Mouse (Mus musculus) myocyte (in vitro differentiated cells): ENCODE data around the gene Klhl40.

Source experiments
- CEBPB ChIP-seq: IDR thresholded peaks from 2 replicates; pipeline ENCODE4 v1.6.1; 2011; ENCODE audit warnings: mild to moderate bottlenecking, moderate library complexity; ENCODE audit not compliant: poor library complexity, insufficient read depth, severe bottlenecking
- MYOG ChIP-seq, 3 experiments: IDR thresholded peaks; one replicate each; pipeline ENCODE4 v1.6.1; 2011; ENCODE audit warnings: control low read depth in 2 of 3, low read depth in 2 of 3, mild to moderate bottlenecking in 2 of 3; ENCODE audit not compliant: insufficient read length in 2 of 3, control insufficient read depth in 1 of 3, insufficient read depth in 1 of 3
- POLR2A ChIP-seq: IDR thresholded peaks from one replicate; pipeline ENCODE4 v1.6.1; 2011; ENCODE audit warnings: low read depth, mild to moderate bottlenecking, control low read depth, moderate library complexity; ENCODE audit not compliant: insufficient read length
- POLR2AphosphoS2 ChIP-seq: IDR thresholded peaks from one replicate; pipeline ENCODE4 v1.6.1; 2011; ENCODE audit warnings: low read depth, control low read depth; ENCODE audit not compliant: insufficient read length

- TF ChIP-seq POLR2A (no peak), POLR2AphosphoS2 (no peak), CEBPB (no peak), MYOG (IDR thresholded peaks at IDR 0.05; ENCODE audit: control insufficient read depth in 1 of 3, insufficient read depth in 1 of 3, insufficient read length in 2 of 3, low read depth in 2 of 3) (no peak)
Observed at GRCm38 (mm10) chr9:121826356-121826755, 48.9 kb downstream of the Klhl40 start.
